14 mouse cellular contexts compared by ENCODE assay signal in the genomic region with DNA sequence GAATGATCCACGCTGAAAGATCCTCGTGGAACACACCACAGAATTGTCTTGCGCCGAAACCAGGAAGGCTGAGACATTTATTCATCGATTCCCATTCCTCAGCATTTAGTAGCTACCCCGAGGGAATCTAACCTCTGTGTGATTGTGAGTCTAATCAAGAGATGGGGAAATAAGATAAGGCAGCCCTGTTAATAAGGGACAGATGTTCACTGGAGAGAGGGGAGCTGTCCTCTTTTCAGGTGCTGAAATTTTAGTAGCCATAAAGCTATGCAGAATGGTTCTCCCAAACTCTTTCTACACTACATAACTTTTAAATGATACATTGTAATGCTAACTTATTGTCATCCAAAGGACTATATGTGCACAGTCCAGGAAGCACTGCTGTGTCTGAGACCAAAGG.
DNase-seq lines count a peak whose midpoint lies in the region; ATAC-seq and TF ChIP-seq lines count a peak whose summit lies in the region.
"Had no signal": no experiment of that assay in that cellular context is flagged by ENCODE, and none has a peak within 500 bp of the region (broad histone marks: within the 10 kb centered on the region; RNA-seq: fewer than 3 reads in every experiment).

No protein-coding gene starts in this region.

- no peak overlapping the region for H3K4me2 ChIP-seq in lung, postnatal 0 days (replicated peaks; ENCODE audit: low read depth, low read length)
- H3K4me2 ChIP-seq in limb, embryonic 14.5 days (replicated peaks; ENCODE audit: low read depth, low read length, severe bottlenecking): no peak overlapping the region
- H3K4me2 ChIP-seq in hindbrain, embryonic 16.5 days (ENCODE audit: low read length): no peak overlapping the region
- H3K4me2 ChIP-seq: embryonic facial prominence, embryonic 13.5 days; limb, embryonic 12.5 days; lung, embryonic 15.5 days had no signal

- H3K4me3 ChIP-seq in lung, postnatal 0 days (ENCODE audit: low read depth, low read length): no peak overlapping the region
- H3K4me3 ChIP-seq in limb, embryonic 14.5 days (replicated peaks; ENCODE audit: low read length): no peak overlapping the region
- H3K4me3 ChIP-seq in hindbrain, embryonic 16.5 days (ENCODE audit: low read length): no peak overlapping the region
- H3K4me3 ChIP-seq: embryonic facial prominence, embryonic 13.5 days; limb, embryonic 12.5 days; lung, embryonic 15.5 days had no signal

- no peak for TF ChIP-seq POLR2A in limb, embryonic 14.5 days (IDR thresholded peaks at IDR 0.05; ENCODE audit: borderline replicate concordance, extremely low read depth, insufficient read depth, insufficient read length)

- H3K9me3 ChIP-seq in lung, postnatal 0 days (ENCODE audit: low read length): no peaks in the 10 kb centered on the region
- H3K9me3 ChIP-seq in limb, embryonic 14.5 days (ENCODE audit: control insufficient read depth, low read length): no peaks in the 10 kb centered on the region
- no peaks in the 10 kb centered on the region for H3K9me3 ChIP-seq in hindbrain, embryonic 16.5 days (ENCODE audit: control insufficient read depth, low read length)
- H3K9me3 ChIP-seq: embryonic facial prominence, embryonic 13.5 days; limb, embryonic 12.5 days; lung, embryonic 15.5 days had no signal

- H3K27me3 ChIP-seq in lung, postnatal 0 days (replicated peaks; ENCODE audit: insufficient read depth, low read length): no peaks in the 10 kb centered on the region
- no peaks in the 10 kb centered on the region for H3K27me3 ChIP-seq in limb, embryonic 14.5 days (ENCODE audit: control insufficient read depth, insufficient read depth, low read length)
- no peaks in the 10 kb centered on the region for H3K27me3 ChIP-seq in hindbrain, embryonic 16.5 days (replicated peaks; ENCODE audit: control insufficient read depth, insufficient read depth, low read length)
- H3K27me3 ChIP-seq: limb, embryonic 12.5 days; lung, embryonic 15.5 days had no signal

- no peak for TF ChIP-seq EP300 in lung, postnatal 0 days (IDR thresholded peaks at IDR 0.05)

- 66% methylated on average over 6 of the region's 6 CpGs for WGBS in lung, postnatal 0 days
- 52% methylated on average over 6 of the region's 6 CpGs for WGBS in limb, embryonic 14.5 days
- 63% methylated on average over 6 of the region's 6 CpGs for WGBS in hindbrain, embryonic 16.5 days

- no peaks in the 10 kb centered on the region for H3K4me1 ChIP-seq in lung, postnatal 0 days (ENCODE audit: insufficient read depth, low read depth, low read length)
- H3K4me1 ChIP-seq in limb, embryonic 14.5 days (ENCODE audit: control insufficient read depth, insufficient read depth, low read length): no peaks in the 10 kb centered on the region
- no peaks in the 10 kb centered on the region for H3K4me1 ChIP-seq in hindbrain, embryonic 16.5 days (ENCODE audit: control insufficient read depth, insufficient read depth, low read depth, low read length)
- H3K4me1 ChIP-seq: embryonic facial prominence, embryonic 13.5 days; limb, embryonic 12.5 days; lung, embryonic 15.5 days had no signal

- no peak overlapping the region for H3K27ac ChIP-seq in lung, postnatal 0 days (ENCODE audit: low read length)
- H3K27ac ChIP-seq in limb, embryonic 14.5 days (replicated peaks; ENCODE audit: low read depth, low read length): no peak overlapping the region
- no peak overlapping the region for H3K27ac ChIP-seq in hindbrain, embryonic 16.5 days (ENCODE audit: low read depth, low read length)
- H3K27ac ChIP-seq: embryonic facial prominence, embryonic 13.5 days; limb, embryonic 12.5 days; lung, embryonic 15.5 days had no signal

- H3K36me3 ChIP-seq in lung, postnatal 0 days (ENCODE audit: insufficient read depth, low read length): no peaks in the 10 kb centered on the region
- H3K36me3 ChIP-seq in limb, embryonic 14.5 days (ENCODE audit: control insufficient read depth, insufficient read depth, low read length): no peaks in the 10 kb centered on the region
- H3K36me3 ChIP-seq in hindbrain, embryonic 16.5 days (ENCODE audit: control insufficient read depth, insufficient read depth, low read length): no peaks in the 10 kb centered on the region
- H3K36me3 ChIP-seq: embryonic facial prominence, embryonic 13.5 days; limb, embryonic 12.5 days; lung, embryonic 15.5 days had no signal

- no peak for TF ChIP-seq CTCF in lung, postnatal 0 days (IDR thresholded peaks at IDR 0.05)

- DNase-seq in adrenal gland, postnatal 14 days: peak; percentile 25
- no peak for DNase-seq in adrenal gland, adult 2 months
- peak; percentile 21 for DNase-seq in lung, postnatal 0 days (ENCODE audit: low spot score)
- no peak for DNase-seq in lung, adult 18-20 months
- peak; percentile 8 for DNase-seq in c-Kit-positive CD71-negative TER-119-negative erythroid progenitor cells, embryonic 14.5 days (ENCODE audit: low read depth)
- peak; percentile 76 for DNase-seq in limb, embryonic 14.5 days (ENCODE audit: low spot score)
- DNase-seq in urinary bladder, postnatal 10 days (ENCODE audit: low spot score): no peak
- DNase-seq: forebrain, postnatal 0 days; gastrocnemius, postnatal 36 days had no signal

- no peak for ATAC-seq in lung, postnatal 0 days
- no peak for ATAC-seq in limb, embryonic 14.5 days (ENCODE audit: low FRiP score, low read depth)
- no peak for ATAC-seq in hindbrain, embryonic 16.5 days
- ATAC-seq: forebrain, postnatal 0 days; inflammation-experienced regulatory T-cells, adult 6 months had no signal

- H3K9ac ChIP-seq in lung, postnatal 0 days (replicated peaks; ENCODE audit: low read depth): no peak overlapping the region
- no peak overlapping the region for H3K9ac ChIP-seq in limb, embryonic 14.5 days (ENCODE audit: low read depth, low read length, severe bottlenecking)
- no peak overlapping the region for H3K9ac ChIP-seq in hindbrain, embryonic 16.5 days (ENCODE audit: low read depth, low read length)
- H3K9ac ChIP-seq: embryonic facial prominence, embryonic 13.5 days; forebrain, postnatal 0 days; limb, embryonic 12.5 days; lung, embryonic 15.5 days had no signal

Comparison
In these comparisons a context has a peak if more than half of its experiments do, and no peak if none do; other contexts are left out.
1. DNase-seq: peak in adrenal gland, postnatal 14 days (single experiment), lung, postnatal 0 days (single experiment), c-Kit-positive CD71-negative TER-119-negative erythroid progenitor cells, embryonic 14.5 days (single experiment) and limb, embryonic 14.5 days (single experiment); none in adrenal gland, adult 2 months (single experiment), lung, adult 18-20 months (0 of 2) and urinary bladder, postnatal 10 days (single experiment).